Mouse (Mus musculus): ENCODE measurements around the gene Tmem89. TPM values are rescaled to one million over a fixed set of nuclear protein-coding genes. Genes with fewer than 3 reads are reported as not detected.

Gene Tmem89
- total RNA-seq, 2 experiments from 2014 or later = not detected

Other genes with a start within 250 kb of the Tmem89 start
- 100 to 1,000 TPM; 103 to 104 TPM for gene Prkar2a, start 225.3 kb upstream of the Tmem89 start, total RNA-seq (2021)
- 10 to 100 TPM; 43.7 to 44.3 TPM for gene Ip6k2, start 130.8 kb upstream of the Tmem89 start, total RNA-seq (2021)
- gene Nckipsd, start 106.3 kb upstream of the Tmem89 start, total RNA-seq (2021) = 1 to 10 TPM; 6.6 to 9.2 TPM
- gene Celsr3, start 88.3 kb upstream of the Tmem89 start, total RNA-seq (2021) = under 1 TPM; 0.22 to 0.31 TPM
- gene Slc26a6, start 61.3 kb upstream of the Tmem89 start, total RNA-seq (2021) = 10 to 100 TPM in 1 of 2 experiments, 1 to 10 TPM in 1; 9.8 to 11.2 TPM
- gene Uqcrc1, start 22.0 kb downstream of the Tmem89 start, total RNA-seq (2021) = 100 to 1,000 TPM; 612 to 624 TPM
- gene Col7a1, start 39.0 kb downstream of the Tmem89 start, total RNA-seq (2021) = 10 to 100 TPM; 16.0 to 16.4 TPM
- gene Ucn2, start 71.4 kb downstream of the Tmem89 start, total RNA-seq (2021) = 1 to 10 TPM; 2.9 to 3.8 TPM
- gene Pfkfb4, start 77.2 kb downstream of the Tmem89 start, total RNA-seq (2021) = 10 to 100 TPM; 17.2 to 21.4 TPM
- gene Shisa5, start 123.9 kb downstream of the Tmem89 start, total RNA-seq (2021) = 10 to 100 TPM; 50.6 to 54.3 TPM
- gene Trex1, start 145.1 kb downstream of the Tmem89 start, total RNA-seq (2021) = 10 to 100 TPM; 10.3 to 12.0 TPM
- gene Atrip, start 159.5 kb downstream of the Tmem89 start, total RNA-seq (2021) = 10 to 100 TPM; 10.4 to 13.5 TPM
- 1 to 10 TPM; 8.6 to 9.1 TPM for gene Ccdc51, start 167.9 kb downstream of the Tmem89 start, total RNA-seq (2021)
- 100 to 1,000 TPM; 186 to 241 TPM for gene Tma7, start 168.0 kb downstream of the Tmem89 start, total RNA-seq (2021)
- gene Plxnb1, start 180.8 kb downstream of the Tmem89 start, total RNA-seq (2021) = 1 to 10 TPM; 8.4 to 9.8 TPM
- gene Fbxw21, start 247.4 kb downstream of the Tmem89 start, total RNA-seq (2021) = not detected